Mouse (Mus musculus): ENCODE data around the gene Magi2.
"Not testable (repeated sequence)": the region's sequence is repeated elsewhere in the genome, so short reads cannot be mapped to it uniquely, and the experiment has no call there.

DNA sequence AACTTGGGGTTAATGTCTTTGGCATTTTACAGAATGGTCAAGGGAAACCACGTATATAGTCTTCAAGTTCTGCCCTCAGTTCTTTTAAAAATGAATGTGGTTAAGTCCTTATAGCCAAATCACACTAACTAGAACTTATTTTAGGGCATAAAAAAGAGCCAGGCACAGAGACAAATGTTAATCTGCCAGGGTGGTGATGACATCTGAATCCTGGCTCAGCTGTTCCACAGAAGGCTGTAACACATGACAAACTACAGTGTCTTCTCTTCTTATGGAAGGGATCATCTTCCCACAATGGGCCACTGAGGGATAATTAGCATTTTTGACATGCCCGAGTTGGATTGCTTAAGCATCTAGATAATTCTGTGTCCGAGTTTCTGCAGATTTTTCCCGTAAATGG is 1299.8 kb downstream of the Magi2 start:
- not testable (repeated sequence) for TF ChIP-seq CTCF, POLR2A (IDR thresholded peaks at IDR 0.05; ENCODE audit: extremely low read depth, insufficient read depth, low read length)
